Mouse (Mus musculus) E14TG2a.4 (cell line): ENCODE measurements at regions not wholly inside any gene's neighbourhood (a gene's known extent, or its start where the extent isn't known, plus 50 kb on each side); places are given as distances from the start of the nearest gene placed in this dataset.

Experiments
- H3K27me3 ChIP-seq: 2 replicates; pipeline ENCODE4 v1.6.1; 2014; ENCODE audit warnings: low read length, control low read depth; ENCODE audit not compliant: insufficient read depth
- H3K36me3 ChIP-seq: 2 replicates; pipeline ENCODE4 v1.6.1; 2014; ENCODE audit warnings: low read length, control low read depth; ENCODE audit not compliant: insufficient read depth
- H3K4me1 ChIP-seq: replicated peaks from 2 replicates; pipeline ENCODE4 v1.6.1; 2014; ENCODE audit warnings: low read depth, low read length, control low read depth
- H3K4me3 ChIP-seq: replicated peaks from 2 replicates; pipeline ENCODE4 v1.5.1; 2014; ENCODE audit warnings: mild to moderate bottlenecking, low read length
- H3K9me3 ChIP-seq: 2 replicates; pipeline ENCODE4 v1.6.1; 2014; ENCODE audit warnings: low read length, control low read depth
- CTCF ChIP-seq: conservative IDR thresholded peaks from 2 replicates; pipeline ENCODE4 v1.5.1; 2014; ENCODE audit warnings: low read length
- NANOG ChIP-seq: IDR thresholded peaks from 2 replicates; pipeline ENCODE4 v1.6.1; 2014; ENCODE audit warnings: borderline replicate concordance, low read length, mixed read lengths
- POU5F1 ChIP-seq: IDR thresholded peaks from 2 replicates; pipeline ENCODE4 v1.6.1; 2014; ENCODE audit warnings: low read length, borderline replicate concordance

GRCm38 (mm10) chr13:119232100-119233029 is 196.0 kb upstream of the Paip1 start:
- Histone ChIP-seq H3K9me3 (no peaks in the 10 kb centered on the region), H3K27me3 (no peaks in the 10 kb centered on the region), H3K36me3 (no peaks in the 10 kb centered on the region), H3K4me3 (no peak overlapping the region), H3K4me1 (no peaks in the 10 kb centered on the region)
- TF ChIP-seq POU5F1: no peak
- TF ChIP-seq CTCF: no peak

GRCm38 (mm10) chr13:119233030-119233385 is 195.4 kb upstream of the Paip1 start:
- Histone ChIP-seq H3K4me3 (no peak overlapping the region), H3K36me3 (no peaks in the 10 kb centered on the region), H3K9me3 (no peaks in the 10 kb centered on the region), H3K27me3 (no peaks in the 10 kb centered on the region), H3K4me1 (no peaks in the 10 kb centered on the region)
- TF ChIP-seq POU5F1: no peak
- TF ChIP-seq NANOG: no peak
- TF ChIP-seq CTCF: no peak

- H3K36me3 ChIP-seq: no peaks in the 10 kb centered on the region
- no peaks in the 10 kb centered on the region for H3K27me3 ChIP-seq
- no peak for TF ChIP-seq NANOG
- TF ChIP-seq POU5F1: no peak
- TF ChIP-seq CTCF: no peak
- no peak overlapping the region for H3K4me3 ChIP-seq
- no peaks in the 10 kb centered on the region for H3K4me1 ChIP-seq
- H3K9me3 ChIP-seq: no peaks in the 10 kb centered on the region
These were observed 194.5 kb upstream of the Paip1 start for GRCm38 (mm10) chr13:119233869-119234268.

- H3K9me3 ChIP-seq: no peaks in the 10 kb centered on the region
- no peaks in the 10 kb centered on the region for H3K36me3 ChIP-seq
- no peaks in the 10 kb centered on the region for H3K4me1 ChIP-seq
- TF ChIP-seq CTCF (no peak), POU5F1 (no peak), NANOG (no peak)
- no peak overlapping the region for H3K4me3 ChIP-seq
- no peaks in the 10 kb centered on the region for H3K27me3 ChIP-seq
These were observed 186.0 kb upstream of the Paip1 start for GRCm38 (mm10) chr13:119242358-119242757.

GRCm38 (mm10) chr13:119247101-119247500 is 181.3 kb upstream of the Paip1 start:
- Histone ChIP-seq H3K36me3 (no peaks in the 10 kb centered on the region), H3K4me3 (no peak overlapping the region), H3K27me3 (no peaks in the 10 kb centered on the region), H3K9me3 (no peaks in the 10 kb centered on the region), H3K4me1 (no peaks in the 10 kb centered on the region)
- TF ChIP-seq POU5F1 (no peak), NANOG (no peak), CTCF (no peak)

GRCm38 (mm10) chr13:119252006-119252405 is 176.4 kb upstream of the Paip1 start:
- Histone ChIP-seq H3K36me3 (no peaks in the 10 kb centered on the region), H3K9me3 (no peaks in the 10 kb centered on the region), H3K27me3 (no peaks in the 10 kb centered on the region), H3K4me1 (no peaks in the 10 kb centered on the region), H3K4me3 (no peak overlapping the region)
- no peak for TF ChIP-seq CTCF
- no peak for TF ChIP-seq NANOG
- TF ChIP-seq POU5F1: no peak

GRCm38 (mm10) chr13:119256350-119256749 is 172.1 kb upstream of the Paip1 start:
- Histone ChIP-seq H3K4me3 (no peak overlapping the region), H3K27me3 (no peaks in the 10 kb centered on the region), H3K9me3 (no peaks in the 10 kb centered on the region), H3K36me3 (no peaks in the 10 kb centered on the region), H3K4me1 (no peaks in the 10 kb centered on the region)
- TF ChIP-seq POU5F1 (no peak), NANOG (no peak), CTCF (no peak)

GRCm38 (mm10) chr13:119258515-119258914 is 169.9 kb upstream of the Paip1 start:
- TF ChIP-seq NANOG (no peak), POU5F1 (no peak), CTCF (no peak)
- no peak overlapping the region for H3K4me3 ChIP-seq
- H3K36me3 ChIP-seq: no peaks in the 10 kb centered on the region
- no peaks in the 10 kb centered on the region for H3K9me3 ChIP-seq
- H3K4me1 ChIP-seq: no peaks in the 10 kb centered on the region
- no peaks in the 10 kb centered on the region for H3K27me3 ChIP-seq

GRCm38 (mm10) chr13:119263561-119263960 is 164.8 kb upstream of the Paip1 start:
- H3K4me1 ChIP-seq: no peaks in the 10 kb centered on the region
- no peaks in the 10 kb centered on the region for H3K9me3 ChIP-seq
- H3K27me3 ChIP-seq: no peaks in the 10 kb centered on the region
- no peaks in the 10 kb centered on the region for H3K36me3 ChIP-seq
- TF ChIP-seq NANOG: no peak
- TF ChIP-seq CTCF: no peak
- TF ChIP-seq POU5F1: no peak
- H3K4me3 ChIP-seq: no peak overlapping the region
